Mouse (Mus musculus): ENCODE results near the gene Olfr1465. TPM values are rescaled to one million over a fixed set of nuclear protein-coding genes. Genes with fewer than 3 reads are reported as not detected.

Olfr1465 gene
- not detected in 2 replicates for polyA plus RNA-seq (2016; fragmentation: Nextera tagmentation; extraction: Ambion mirVana)

DNA sequence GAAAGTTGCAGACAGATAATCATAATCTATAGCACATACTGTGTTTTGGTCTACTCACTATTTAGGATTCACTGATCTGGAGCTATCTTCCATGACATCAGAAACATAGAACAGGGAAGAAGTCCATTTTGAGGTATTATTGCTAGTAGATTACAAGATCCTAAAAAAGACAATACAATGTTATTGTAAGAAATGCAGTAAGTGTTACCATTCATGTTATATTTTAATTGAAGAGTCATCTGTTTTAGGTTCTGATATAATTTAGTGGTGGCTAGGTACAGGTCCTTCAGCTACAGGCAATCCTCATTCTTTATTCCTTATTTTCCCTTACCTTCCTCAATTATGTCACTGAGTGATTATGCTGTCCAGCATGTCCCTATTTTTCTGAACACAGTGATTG is at the start of gene Olfr1465:
Gene Olfr1465, minus strand, starts transcription at position 101 of the 400 bp plus-strand sequence.
- no peaks in the 10 kb centered on the region for H3K36me3 ChIP-seq
- no peaks in the 10 kb centered on the region for H3K27me3 ChIP-seq (ENCODE audit: low read depth, poor library complexity, severe bottlenecking)
- no peak within 1 kb of the TSS for H3K27ac ChIP-seq
- no peak within 1 kb of the TSS for H3K4me3 ChIP-seq
- no peaks in the 10 kb centered on the region for H3K9me3 ChIP-seq (replicated peaks)
- no peak for DNase-seq (ENCODE audit: low spot score)
- H3K4me1 ChIP-seq, result no peaks in the 10 kb centered on the region

DNA sequence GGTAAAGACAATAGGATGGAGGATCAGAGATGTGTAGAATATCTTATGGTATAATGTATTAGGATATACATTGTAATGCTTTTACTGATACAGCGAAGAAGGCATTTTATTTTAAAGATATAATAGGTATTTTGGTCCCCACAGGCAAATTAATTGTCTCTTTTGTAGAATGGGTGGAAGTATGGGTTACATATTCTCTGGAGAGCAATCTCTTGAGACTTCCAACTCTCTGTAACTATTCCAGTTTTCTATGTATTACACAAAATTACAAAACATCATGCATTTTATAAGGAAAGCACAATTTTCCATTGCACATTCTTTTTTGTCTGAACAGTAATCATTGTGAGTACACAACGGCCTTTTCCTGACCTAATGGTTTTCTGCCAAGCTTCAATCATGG is 46.6 kb upstream of the Olfr1465 start, which contains the start of gene Olfr1467:
Gene Olfr1467, plus strand, starts transcription at position 301 of the 400 bp plus-strand sequence.
- H3K9me3 ChIP-seq (replicated peaks), result 0 out of 2 replicates have a peak, but pooled peaks cover 3% of the 10 kb centered on the region
- no peak within 1 kb of the TSS for H3K27ac ChIP-seq
- no peaks in the 10 kb centered on the region for H3K36me3 ChIP-seq
- WGBS, result 80% methylated on average over 2 of the region's 2 CpGs
- H3K4me1 ChIP-seq, result no peaks in the 10 kb centered on the region
- no peak for DNase-seq (ENCODE audit: low spot score)
- no peak within 1 kb of the TSS for H3K4me3 ChIP-seq
- H3K27me3 ChIP-seq (ENCODE audit: low read depth, poor library complexity, severe bottlenecking), result no peaks in the 10 kb centered on the region

DNA sequence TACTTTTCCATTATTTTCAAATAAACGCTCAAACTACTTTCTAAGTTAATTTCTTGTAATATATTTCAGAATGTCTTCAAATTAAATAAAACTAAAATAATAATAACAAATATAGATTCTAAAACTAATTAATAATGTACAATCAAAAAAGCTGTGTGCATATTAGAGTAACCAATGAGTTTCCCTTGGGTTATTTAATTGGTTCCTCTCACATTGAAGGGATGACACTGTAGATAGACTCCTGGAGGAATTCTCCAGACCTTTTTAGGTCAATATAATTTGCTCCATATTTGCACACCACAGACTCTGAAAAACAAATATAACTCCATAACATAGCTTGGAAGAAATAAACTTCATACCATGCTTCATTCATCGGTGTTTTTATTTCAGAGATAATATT is 23.2 kb upstream of the Olfr1465 start, which contains the start of gene Olfr1466:
Gene Olfr1466, plus strand, starts transcription at position 301 of the 400 bp plus-strand sequence.
- DNase-seq (ENCODE audit: low spot score), result no peak
- no peaks in the 10 kb centered on the region for H3K27me3 ChIP-seq (ENCODE audit: low read depth, poor library complexity, severe bottlenecking)
- H3K4me1 ChIP-seq, result no peaks in the 10 kb centered on the region
- no peak within 1 kb of the TSS for H3K4me3 ChIP-seq
- 0 out of 2 replicates have a peak, but pooled peaks cover 2% of the 10 kb centered on the region for H3K9me3 ChIP-seq (replicated peaks)
- no peaks in the 10 kb centered on the region for H3K36me3 ChIP-seq
- H3K27ac ChIP-seq, result no peak within 1 kb of the TSS
- WGBS, result 89% methylated on average over 2 of the region's 2 CpGs

Other genes with a start within 250 kb of the Olfr1465 start
- gene Olfr1457, start 217.7 kb downstream of the Olfr1465 start, polyA plus RNA-seq (2016; fragmentation: Nextera tagmentation; extraction: Ambion mirVana), result not detected in 2 replicates
- gene Olfr1458, start 208.8 kb downstream of the Olfr1465 start, polyA plus RNA-seq (2016; fragmentation: Nextera tagmentation; extraction: Ambion mirVana), result not detected in 2 replicates
- gene Olfr1459, start 166.0 kb downstream of the Olfr1465 start, polyA plus RNA-seq (2016; fragmentation: Nextera tagmentation; extraction: Ambion mirVana), result not detected in 2 replicates
- gene Olfr1461, start 152.5 kb downstream of the Olfr1465 start, polyA plus RNA-seq (2016; fragmentation: Nextera tagmentation; extraction: Ambion mirVana), result not detected in 2 replicates
- not detected in 2 replicates for gene Olfr1462, start 129.8 kb downstream of the Olfr1465 start, polyA plus RNA-seq (2016; fragmentation: Nextera tagmentation; extraction: Ambion mirVana)
- gene Olfr1463, start 84.2 kb downstream of the Olfr1465 start, polyA plus RNA-seq (2016; fragmentation: Nextera tagmentation; extraction: Ambion mirVana), result not detected in 2 replicates
- gene Olfr1466, start 23.3 kb upstream of the Olfr1465 start, polyA plus RNA-seq (2016; fragmentation: Nextera tagmentation; extraction: Ambion mirVana), result not detected in 2 replicates
- gene Olfr1467, start 46.7 kb upstream of the Olfr1465 start, polyA plus RNA-seq (2016; fragmentation: Nextera tagmentation; extraction: Ambion mirVana), result not detected in 2 replicates
- not detected in 2 replicates for gene Olfr1469, start 92.3 kb upstream of the Olfr1465 start, polyA plus RNA-seq (2016; fragmentation: Nextera tagmentation; extraction: Ambion mirVana)
- not detected in 2 replicates for gene Olfr1471, start 127.9 kb upstream of the Olfr1465 start, polyA plus RNA-seq (2016; fragmentation: Nextera tagmentation; extraction: Ambion mirVana)
- gene Olfr1472, start 140.5 kb upstream of the Olfr1465 start, polyA plus RNA-seq (2016; fragmentation: Nextera tagmentation; extraction: Ambion mirVana), result not detected in 2 replicates
- not detected in 2 replicates for gene Olfr1474, start 154.0 kb upstream of the Olfr1465 start, polyA plus RNA-seq (2016; fragmentation: Nextera tagmentation; extraction: Ambion mirVana)
- not detected in 2 replicates for gene Olfr1475, start 164.7 kb upstream of the Olfr1465 start, polyA plus RNA-seq (2016; fragmentation: Nextera tagmentation; extraction: Ambion mirVana)
- gene Olfr1477, start 185.0 kb upstream of the Olfr1465 start, polyA plus RNA-seq (2016; fragmentation: Nextera tagmentation; extraction: Ambion mirVana), result not detected in 2 replicates
- gene Olfr1480, start 212.4 kb upstream of the Olfr1465 start, polyA plus RNA-seq (2016; fragmentation: Nextera tagmentation; extraction: Ambion mirVana), result not detected in 2 replicates

Data from limb, embryonic 10.5 days (tissue).